Mouse (Mus musculus) testis, postnatal 14 days (tissue): ENCODE measurements around the gene Mmp14.

ENCODE experiments used
- DNase-seq: peaks from one replicate; pipeline ENCODE4 v3.0.0; 2021; ENCODE audit warnings: low spot score

The Mmp14 gene

GRCm38 (mm10) chr14:54431334-54432077, at the start of gene Mmp14:
TSS of gene Mmp14 (plus strand) at chr14:54431612.
- peak; percentile 80 for DNase-seq

- no peak for DNase-seq
These were observed 49.6 kb upstream of the Mmp14 start for GRCm38 (mm10) chr14:54381816-54382215.

GRCm38 (mm10) chr14:54382641-54383040, 48.8 kb upstream of the Mmp14 start:
- no peak for DNase-seq

- no peak for DNase-seq
These were observed 48.0 kb upstream of the Mmp14 start for GRCm38 (mm10) chr14:54383355-54383771.

GRCm38 (mm10) chr14:54384396-54384795, 47.0 kb upstream of the Mmp14 start:
- no peak for DNase-seq

- DNase-seq, result no peak
These were observed 45.3 kb upstream of the Mmp14 start for GRCm38 (mm10) chr14:54385968-54386618.

GRCm38 (mm10) chr14:54387546-54387945, 43.9 kb upstream of the Mmp14 start:
- DNase-seq, result no peak

- no peak for DNase-seq
These were observed 40.6 kb upstream of the Mmp14 start for GRCm38 (mm10) chr14:54390843-54391242.

- no peak for DNase-seq
These were observed 37.6 kb upstream of the Mmp14 start for GRCm38 (mm10) chr14:54393794-54394193.

- DNase-seq, result no peak
These were observed 37.1 kb upstream of the Mmp14 start for GRCm38 (mm10) chr14:54394309-54394708.

- DNase-seq, result no peak
These were observed 34.7 kb upstream of the Mmp14 start for GRCm38 (mm10) chr14:54396685-54397084.

GRCm38 (mm10) chr14:54397872-54398527, 33.4 kb upstream of the Mmp14 start:
- no peak for DNase-seq

GRCm38 (mm10) chr14:54398528-54398916, 32.9 kb upstream of the Mmp14 start:
- DNase-seq, result no peak

GRCm38 (mm10) chr14:54398921-54399382, 32.5 kb upstream of the Mmp14 start:
- no peak for DNase-seq

- DNase-seq, result no peak
These were observed 29.7 kb upstream of the Mmp14 start for GRCm38 (mm10) chr14:54401723-54402122.

- DNase-seq, result no peak
These were observed 22.9 kb upstream of the Mmp14 start for GRCm38 (mm10) chr14:54408336-54409056.

GRCm38 (mm10) chr14:54409057-54409645, 22.3 kb upstream of the Mmp14 start:
- no peak for DNase-seq

GRCm38 (mm10) chr14:54409980-54410810, 21.2 kb upstream of the Mmp14 start:
- no peak for DNase-seq

- DNase-seq, result no peak
These were observed 19.3 kb upstream of the Mmp14 start for GRCm38 (mm10) chr14:54412000-54412576.

GRCm38 (mm10) chr14:54412629-54413170, 18.7 kb upstream of the Mmp14 start:
- no peak for DNase-seq
